Comparison of ENCODE assay signal across 16 mouse cellular contexts in the genomic region with DNA sequence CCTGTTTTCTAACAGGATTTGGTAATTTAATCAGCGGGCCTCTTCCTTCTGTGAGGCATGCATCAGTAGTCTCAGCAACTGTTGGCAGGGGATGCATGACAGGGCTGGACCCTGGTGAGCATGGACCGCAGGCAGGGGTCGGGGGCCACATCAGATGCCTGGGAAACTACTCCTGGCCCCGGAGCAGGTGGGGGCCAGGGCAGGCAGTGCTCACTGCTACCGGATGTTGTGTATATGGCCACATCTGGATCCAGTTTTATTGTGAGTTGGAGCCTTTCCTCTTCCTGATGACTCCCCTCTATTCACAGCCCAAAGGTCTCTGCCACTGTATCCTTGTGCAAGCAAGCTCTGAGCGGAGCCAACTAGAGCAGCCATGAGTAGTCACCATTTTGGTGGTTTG. TPM values are rescaled to one million over a fixed set of nuclear protein-coding genes. Genes with fewer than 3 reads are reported as not detected.
A peak's percentile ranks its signal among the peaks of the same experiment; 100 is the strongest.
DNase-seq lines count a peak whose midpoint lies in the region; ATAC-seq and TF ChIP-seq lines count a peak whose summit lies in the region.
"Had no signal": no experiment of that assay in that cellular context is flagged by ENCODE, and none has a peak within 500 bp of the region (broad histone marks: within the 10 kb centered on the region; RNA-seq: fewer than 3 reads in every experiment).

No protein-coding gene starts in this region.

- ATAC-seq in kidney, embryonic 15.5 days (replicated peaks; ENCODE audit: low FRiP score) = peak; percentile 41; the same call in 1 of the 2 replicates
- ATAC-seq: forebrain, embryonic 15.5 days; Patski had no signal

- H3K27me3 ChIP-seq in kidney, embryonic 15.5 days = peaks cover 16% of the 10 kb centered on the region
- no peaks in the 10 kb centered on the region for H3K27me3 ChIP-seq in kidney, adult 2 months (replicated peaks; ENCODE audit: control insufficient read depth, insufficient read depth, low read length)
- H3K27me3 ChIP-seq in CH12.LX (replicated peaks) = no peaks in the 10 kb centered on the region
- H3K27me3 ChIP-seq in embryonic facial prominence, embryonic 10.5 days (replicated peaks; ENCODE audit: low read depth, poor library complexity, severe bottlenecking) = peaks cover 17% of the 10 kb centered on the region
- no peaks in the 10 kb centered on the region; the same call in 1 of the 2 replicates for H3K27me3 ChIP-seq in thymus, adult 2 months (ENCODE audit: control insufficient read depth, insufficient read depth, low read length)
- H3K27me3 ChIP-seq: Patski had no signal

- H3K9ac ChIP-seq in kidney, embryonic 15.5 days = no peak overlapping the region
- H3K9ac ChIP-seq in CH12.LX (ENCODE audit: insufficient read depth, low read depth) = no peak overlapping the region
- H3K9ac ChIP-seq: forebrain, embryonic 15.5 days; liver, embryonic 13.5 days had no signal

- no peak for TF ChIP-seq RAD21 in CH12.LX (IDR thresholded peaks at IDR 0.05; ENCODE audit: low read depth, low read length)

- H3K79me2 ChIP-seq in CH12.LX (replicated peaks; ENCODE audit: control insufficient read depth, extremely low read depth, insufficient read depth, poor library complexity, severe bottlenecking) = peaks cover 28% of the 10 kb centered on the region

- no peaks in the 10 kb centered on the region for H3K36me3 ChIP-seq in kidney, embryonic 15.5 days
- no peaks in the 10 kb centered on the region for H3K36me3 ChIP-seq in kidney, adult 2 months (ENCODE audit: control insufficient read depth, insufficient read depth, low read length)
- H3K36me3 ChIP-seq in CH12.LX (replicated peaks in 1 of 2; ENCODE audit: control insufficient read depth in 1 of 2, insufficient read depth in 1 of 2, low read length in 1 of 2) = peaks cover 14 to 32% of the 10 kb centered on the region in 2 experiments
- no peaks in the 10 kb centered on the region for H3K36me3 ChIP-seq in embryonic facial prominence, embryonic 10.5 days (replicated peaks)
- H3K36me3 ChIP-seq in thymus, adult 2 months (ENCODE audit: control insufficient read depth, insufficient read depth, low read length) = no peaks in the 10 kb centered on the region
- H3K36me3 ChIP-seq: forebrain, embryonic 15.5 days; liver, embryonic 13.5 days had no signal

- intact Hi-C loops in heart, postnatal 36 days (cut with DNase I) = loop anchor here (2.0 kb wide), 1 partner anchor 21 kb away; no protein-coding TSS in a partner anchor

- H3K4me1 ChIP-seq in kidney, embryonic 15.5 days = peaks cover 55% of the 10 kb centered on the region
- no peaks in the 10 kb centered on the region for H3K4me1 ChIP-seq in kidney, adult 2 months (ENCODE audit: control insufficient read depth, insufficient read depth, low read length)
- peaks cover 33 to 75% of the 10 kb centered on the region in 2 experiments for H3K4me1 ChIP-seq in CH12.LX (ENCODE audit: control insufficient read depth in 1 of 2, insufficient read depth in 2 of 2)
- H3K4me1 ChIP-seq in embryonic facial prominence, embryonic 10.5 days = peaks cover 68% of the 10 kb centered on the region
- H3K4me1 ChIP-seq in thymus, adult 2 months (replicated peaks; ENCODE audit: control insufficient read depth, insufficient read depth, low read length) = peaks cover 28% of the 10 kb centered on the region

- TF ChIP-seq CTCF in kidney, adult 2 months (conservative IDR thresholded peaks at IDR 0.05; ENCODE audit: insufficient read depth, insufficient read length, low read depth, low read length) = no peak
- TF ChIP-seq CTCF in CH12.LX (conservative IDR thresholded peaks at IDR 0.05 in 1 of 2, IDR thresholded peaks at IDR 0.05 in 1 of 2; ENCODE audit: low read depth in 2 of 2, low read length in 2 of 2) = no peak
- TF ChIP-seq CTCF in thymus, adult 2 months (IDR thresholded peaks at IDR 0.05; ENCODE audit: borderline replicate concordance, control insufficient read depth, extremely low read depth, insufficient read depth, low read length, poor library complexity) = no peak

- no peak overlapping the region for H3K4me3 ChIP-seq in kidney, embryonic 15.5 days (replicated peaks)
- H3K4me3 ChIP-seq in kidney, adult 2 months (ENCODE audit: insufficient read depth, low read depth, low read length) = no peak overlapping the region
- no peak overlapping the region for H3K4me3 ChIP-seq in CH12.LX (replicated peaks in 1 of 3; ENCODE audit: low read depth in 2 of 3, low read length in 2 of 3, poor library complexity in 1 of 3)
- H3K4me3 ChIP-seq in embryonic facial prominence, embryonic 10.5 days = 0 out of 2 replicates have a peak overlapping the region, but pooled peaks have one; percentile 12
- H3K4me3 ChIP-seq in thymus, adult 2 months (ENCODE audit: control insufficient read depth, insufficient read depth, low read length) = no peak overlapping the region
- H3K4me3 ChIP-seq: forebrain, embryonic 15.5 days; liver, embryonic 13.5 days had no signal

- H3K9me3 ChIP-seq in kidney, embryonic 15.5 days (replicated peaks) = no peaks in the 10 kb centered on the region
- H3K9me3 ChIP-seq in CH12.LX (replicated peaks; ENCODE audit: low read length) = no peaks in the 10 kb centered on the region
- H3K9me3 ChIP-seq in embryonic facial prominence, embryonic 10.5 days = no peaks in the 10 kb centered on the region
- H3K9me3 ChIP-seq: forebrain, embryonic 15.5 days; liver, embryonic 13.5 days had no signal

- WGBS in kidney, embryonic 15.5 days = 32% methylated on average over 6 of the region's 6 CpGs
- 33% methylated on average over 6 of the region's 6 CpGs for WGBS in kidney, adult 2 months
- WGBS in embryonic facial prominence, embryonic 10.5 days = 40% methylated on average over 6 of the region's 6 CpGs
- 95% methylated on average over 6 of the region's 6 CpGs for WGBS in thymus, adult 2 months

- peak; percentile 92 for DNase-seq in heart, adult 11 months
- DNase-seq in heart, postnatal 36 days = no peak
- DNase-seq in kidney, adult 2 months = no peak
- DNase-seq in CH12.LX (ENCODE audit: extremely low read depth) = no peak
- peak; percentile 73 for DNase-seq in embryonic facial prominence, embryonic 10.5 days (ENCODE audit: low spot score)
- DNase-seq in thymus, adult 2 months = no peak
- no peak for DNase-seq in layer of hippocampus, postnatal 25 days (ENCODE audit: extremely low spot score in 1 of 2, low spot score in 1 of 2)
- DNase-seq: adrenal gland, postnatal 36 days; cerebellum, adult 2 months; layer of hippocampus, postnatal 36 days; liver, embryonic 13.5 days; midbrain, embryonic 14.5 days; thymus, adult 18-20 months had no signal

- dilution Hi-C loops in CH12.LX (cut with MboI; ENCODE audit: extremely low pct_ligation_motif_present, extremely low pct_unique_long_range_greater_than_20kb, low sequenced_read_pairs) = no loop called here

- no peak for TF ChIP-seq POLR2A in kidney, adult 2 months (IDR thresholded peaks at IDR 0.05; ENCODE audit: low read depth, low read length)
- TF ChIP-seq POLR2A in CH12.LX (IDR thresholded peaks at IDR 0.05; ENCODE audit: low read depth, low read length) = no peak
- no peak for TF ChIP-seq POLR2A in thymus, adult 2 months (IDR thresholded peaks at IDR 0.05; ENCODE audit: control insufficient read depth, extremely low read depth, insufficient read depth, low read length, poor library complexity)

- in situ Hi-C loops in CH12.LX (cut with MboI; ENCODE audit: low pct_ligation_motif_present, low pct_unique_long_range_greater_than_20kb, low sequenced_read_pairs) = loop anchor here (10.0 kb wide), 1 partner anchor 69 kb away; no protein-coding TSS in a partner anchor

- H3K4me2 ChIP-seq in kidney, embryonic 15.5 days = no peak overlapping the region
- peak overlapping the region; percentile 11; the same call in 1 of the 2 replicates for H3K4me2 ChIP-seq in CH12.LX (ENCODE audit: insufficient read depth, low read depth, poor library complexity, severe bottlenecking)
- H3K4me2 ChIP-seq: forebrain, embryonic 15.5 days; liver, embryonic 13.5 days had no signal

- TF ChIP-seq EP300 in CH12.LX (IDR thresholded peaks at IDR 0.05; ENCODE audit: low read length) = no peak

- no peak overlapping the region for H3K27ac ChIP-seq in kidney, embryonic 15.5 days
- H3K27ac ChIP-seq in kidney, adult 2 months (ENCODE audit: insufficient read depth, low read depth, low read length) = no peak overlapping the region
- no peak overlapping the region for H3K27ac ChIP-seq in CH12.LX (ENCODE audit: insufficient read depth, low read depth)
- peak overlapping the region; percentile 75 for H3K27ac ChIP-seq in embryonic facial prominence, embryonic 10.5 days (replicated peaks)
- no peak overlapping the region for H3K27ac ChIP-seq in thymus, adult 2 months (ENCODE audit: control insufficient read depth, insufficient read depth, low read length)
- H3K27ac ChIP-seq: forebrain, embryonic 15.5 days; liver, embryonic 13.5 days had no signal

RNA-seq across cellular contexts. Expression of gene Fam43a, which starts 6.0 kb away (rescaled TPM):
- total RNA-seq in heart, postnatal 36 days (2021) = 10 to 100 TPM; 27.4 to 31.6 TPM
- 22.5 and 25.1 TPM in 2 replicates for polyA plus RNA-seq in kidney, embryonic 15.5 days (2015; fragmentation: Nextera tagmentation; extraction: Ambion mirVana)
- 26.4 and 31.4 TPM in 2 replicates for polyA plus RNA-seq in kidney, adult 2 months (2012; rRNA removed)
- total RNA-seq in CH12.LX (2012; rRNA removed) = 82.2 and 106 TPM in 2 replicates
- total RNA-seq in CH12.LX (2014; rRNA removed) = 77.1 and 82.1 TPM in 2 replicates
- polyA plus RNA-seq in CH12.LX (2012; ENCODE audit: insufficient read length, low read depth) = 106 and 121 TPM in 2 replicates
- 23.2 and 24.1 TPM in 2 replicates for polyA plus RNA-seq in embryonic facial prominence, embryonic 10.5 days (2016; fragmentation: Nextera tagmentation; extraction: Ambion mirVana)
- 17.0 and 22.3 TPM in 2 replicates for polyA plus RNA-seq in thymus, adult 2 months (2012; rRNA removed)
- 10 to 100 TPM in 1 of 2 experiments, 1 to 10 TPM in 1; 9.0 to 12.7 TPM for total RNA-seq in layer of hippocampus, postnatal 25 days (2021)

RNA-seq across cellular contexts. Expression of gene Lsg1, which starts 18.1 kb away (rescaled TPM):
- total RNA-seq in heart, postnatal 36 days (2021) = 10 to 100 TPM; 19.6 to 20.4 TPM
- 69.4 and 73.0 TPM in 2 replicates for polyA plus RNA-seq in kidney, embryonic 15.5 days (2015; fragmentation: Nextera tagmentation; extraction: Ambion mirVana)
- polyA plus RNA-seq in kidney, adult 2 months (2012; rRNA removed) = 9.1 and 9.4 TPM in 2 replicates
- total RNA-seq in CH12.LX (2012; rRNA removed) (58.4 and 70.8 TPM in 2 replicates), CH12.LX (2014; rRNA removed) (94.7 and 106 TPM in 2 replicates)
- 189 and 261 TPM in 2 replicates for polyA plus RNA-seq in CH12.LX (2012; ENCODE audit: insufficient read length, low read depth)
- polyA plus RNA-seq in embryonic facial prominence, embryonic 10.5 days (2016; fragmentation: Nextera tagmentation; extraction: Ambion mirVana) = 87.1 and 95.3 TPM in 2 replicates
- polyA plus RNA-seq in thymus, adult 2 months (2012; rRNA removed) = 17.4 and 20.0 TPM in 2 replicates
- total RNA-seq in layer of hippocampus, postnatal 25 days (2021) = 10 to 100 TPM; 17.3 to 21.1 TPM

RNA-seq across cellular contexts. Expression of gene Tmem44, which starts 54.9 kb away (rescaled TPM):
- 1 to 10 TPM; 5.1 to 8.5 TPM for total RNA-seq in heart, postnatal 36 days (2021)
- polyA plus RNA-seq in kidney, embryonic 15.5 days (2015; fragmentation: Nextera tagmentation; extraction: Ambion mirVana) = 15.0 and 18.6 TPM in 2 replicates
- 6.7 and 9.4 TPM in 2 replicates for polyA plus RNA-seq in kidney, adult 2 months (2012; rRNA removed)
- total RNA-seq in CH12.LX (2012; rRNA removed) (0.38 and 0.51 TPM in 2 replicates), CH12.LX (2014; rRNA removed) (0.07 and 0.16 TPM in 2 replicates)
- 0.70 and 0.78 TPM in 2 replicates for polyA plus RNA-seq in CH12.LX (2012; ENCODE audit: insufficient read length, low read depth)
- polyA plus RNA-seq in embryonic facial prominence, embryonic 10.5 days (2016; fragmentation: Nextera tagmentation; extraction: Ambion mirVana) = 25.1 and 25.2 TPM in 2 replicates
- 1.4 and 3.1 TPM in 2 replicates for polyA plus RNA-seq in thymus, adult 2 months (2012; rRNA removed)
- 10 to 100 TPM; 35.2 to 40.9 TPM for total RNA-seq in layer of hippocampus, postnatal 25 days (2021)

Comparison
In these comparisons a context has a peak if more than half of its experiments do, and no peak if none do; other contexts are left out.
1. DNase-seq: peak in heart, adult 11 months (single experiment) and embryonic facial prominence, embryonic 10.5 days (single experiment); none in heart, postnatal 36 days (0 of 2), kidney, adult 2 months (single experiment), CH12.LX (single experiment), thymus, adult 2 months (single experiment) and layer of hippocampus, postnatal 25 days (0 of 2).